Mouse (Mus musculus) lung, postnatal 36 days (tissue): ENCODE measurements at regions not wholly inside any gene's neighbourhood (a gene's known extent, or its start where the extent isn't known, plus 50 kb on each side); places are given as distances from the start of the nearest gene placed in this dataset.

Source experiments
- DNase-seq: peaks from one replicate; pipeline ENCODE4 v3.0.0; 2022; ENCODE audit warnings: mixed read lengths

DNA sequence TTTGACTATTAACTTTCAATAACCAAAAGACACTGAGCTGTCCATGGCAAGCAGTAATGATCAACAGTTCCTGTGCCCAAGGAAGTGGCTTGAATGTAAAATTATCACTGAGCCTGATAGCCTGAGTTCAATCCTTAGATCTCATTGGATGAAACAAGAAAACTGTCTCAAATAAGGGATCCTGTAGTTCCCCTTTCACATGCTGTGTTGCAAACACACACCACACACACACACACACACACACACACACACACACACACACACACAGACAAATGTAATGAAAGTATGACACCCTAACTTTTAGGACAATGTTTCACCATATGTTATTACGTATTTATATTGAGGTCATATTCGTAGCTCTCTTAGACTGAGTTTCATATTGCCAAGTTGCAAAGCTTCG is 1032.7 kb upstream of the Zeb2 start:
- DNase-seq, result no peak

DNA sequence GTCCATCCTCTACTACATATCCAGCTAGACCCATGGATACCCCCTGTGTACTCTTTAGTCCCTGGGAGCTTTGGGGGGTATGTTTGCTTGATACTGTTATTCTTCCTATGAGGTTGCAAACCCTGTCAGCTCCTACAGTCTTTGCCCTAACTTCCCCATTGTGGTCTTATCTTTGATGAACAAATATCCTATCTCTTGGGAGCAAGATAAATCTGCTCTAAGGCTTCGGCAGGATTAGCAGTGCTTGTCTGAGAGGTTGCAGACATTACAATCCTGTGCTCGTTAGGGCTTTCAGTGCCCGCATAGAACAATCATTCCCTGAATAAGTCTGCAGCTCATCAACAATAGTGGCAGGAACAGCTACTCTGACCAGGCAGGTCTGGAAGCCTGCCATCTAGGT is 1002.7 kb upstream of the Zeb2 start:
- no peak for DNase-seq

DNA sequence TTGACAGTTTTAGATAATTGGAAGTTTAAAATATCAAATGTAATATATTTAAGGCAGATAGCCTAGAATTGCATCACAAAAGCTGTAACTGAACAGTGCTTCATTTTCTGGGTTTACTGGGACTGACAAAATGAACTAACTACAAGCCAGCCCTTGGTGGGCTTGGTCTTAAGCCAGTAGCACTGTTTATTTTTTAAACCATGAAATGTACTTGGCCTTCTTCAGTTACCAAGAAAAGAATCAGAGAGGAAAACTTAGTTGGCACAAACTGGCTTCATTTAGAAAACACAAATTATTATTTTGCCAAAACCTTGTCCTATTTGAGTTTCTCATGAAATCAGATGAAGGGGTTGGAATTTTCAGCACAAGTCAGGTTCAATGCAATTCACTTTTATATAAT is 989.8 kb upstream of the Zeb2 start:
- DNase-seq, result peak; percentile 10

DNA sequence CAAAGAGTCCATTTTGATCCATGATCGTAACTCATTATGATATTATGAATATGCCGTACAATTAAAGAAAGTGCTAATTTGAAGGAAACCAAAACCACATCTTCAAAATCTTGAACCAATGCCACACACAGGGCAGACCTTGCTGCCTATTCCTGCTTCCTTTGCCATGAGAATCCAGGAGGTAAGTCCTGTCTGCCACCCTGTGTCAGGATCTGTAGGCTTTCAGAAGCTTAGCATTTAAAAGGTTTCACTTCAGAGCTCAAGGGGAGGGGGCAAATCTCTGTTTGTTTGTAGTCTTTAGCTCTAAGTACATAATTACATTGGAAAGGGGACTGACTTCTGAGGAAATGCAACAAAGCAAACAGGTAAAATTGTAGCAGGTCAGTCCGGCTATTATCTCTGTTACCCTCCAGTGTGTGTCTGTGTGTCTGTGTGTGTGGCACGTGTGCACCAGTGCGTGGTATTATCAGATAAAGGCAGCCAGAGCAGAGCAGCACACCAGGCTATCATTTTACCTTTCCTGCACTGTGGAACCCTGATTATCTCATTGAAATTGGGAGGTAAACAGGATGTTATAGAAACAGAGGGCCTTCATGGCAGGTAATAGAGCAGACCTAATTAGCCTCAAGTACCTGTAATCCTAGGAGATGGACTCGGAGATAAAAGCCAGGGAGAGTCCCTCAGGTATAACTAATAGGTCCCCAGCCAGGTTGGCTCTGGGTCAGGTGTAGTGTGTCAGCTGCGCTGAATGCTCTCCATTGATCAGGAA is 948.0 kb upstream of the Zeb2 start:
- no peak for DNase-seq

DNA sequence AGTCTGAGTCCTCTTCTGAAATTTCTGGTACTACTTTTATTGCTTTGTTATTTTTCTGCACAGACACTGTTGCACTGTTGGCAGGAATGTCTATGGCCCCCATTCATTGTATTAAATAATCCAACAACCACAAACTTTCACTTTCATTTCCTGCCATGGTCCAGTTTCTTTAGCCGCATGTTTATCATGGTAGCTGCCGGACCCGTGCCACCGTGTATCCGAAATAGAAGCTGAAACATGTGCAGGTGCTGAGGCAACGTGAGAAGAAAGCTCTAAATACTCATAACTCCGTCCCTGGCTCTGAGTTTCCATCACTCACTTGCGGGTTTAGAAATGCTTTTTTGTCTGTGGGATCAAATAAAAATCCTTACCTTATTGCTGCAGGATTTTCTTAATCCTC is 938.5 kb upstream of the Zeb2 start:
- peak; percentile 2 for DNase-seq

DNA sequence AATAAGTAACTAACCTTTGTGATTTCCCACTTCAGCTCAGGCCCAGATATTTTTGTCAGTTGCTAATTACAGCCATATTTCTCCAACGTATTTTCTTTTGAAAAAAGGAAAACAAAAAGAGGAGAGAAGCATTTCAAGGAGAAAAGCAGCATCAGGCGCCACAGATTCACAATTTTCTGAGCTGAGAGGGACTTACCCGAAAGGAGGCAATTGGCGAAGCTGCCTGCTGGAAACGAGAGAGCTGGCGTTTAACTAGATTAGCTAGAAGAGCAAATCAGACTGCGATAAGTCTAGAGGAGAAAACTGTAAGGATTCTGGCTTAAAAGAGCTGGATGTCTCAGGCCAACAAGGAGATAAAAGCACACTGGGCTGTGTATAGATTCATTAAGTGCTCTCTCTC is 937.7 kb upstream of the Zeb2 start:
- DNase-seq, result no peak

DNA sequence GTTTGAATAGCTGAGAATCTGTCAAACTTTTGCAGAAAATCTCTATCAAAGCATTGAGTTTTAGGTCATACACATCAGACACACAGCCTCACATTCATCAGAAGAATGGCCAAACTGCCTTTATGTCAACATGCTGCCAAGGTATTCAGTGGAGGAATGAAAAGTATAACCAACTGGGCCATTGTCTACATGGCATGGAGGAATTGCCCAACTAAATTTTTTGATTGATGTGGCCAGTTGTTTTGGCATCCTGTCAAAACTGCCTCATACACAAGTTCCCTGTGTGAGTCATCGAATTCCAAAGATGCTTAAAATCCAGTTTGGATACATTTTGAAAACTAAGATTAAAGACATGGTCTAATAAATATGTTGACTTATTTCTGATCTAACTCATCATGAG is 904.7 kb upstream of the Zeb2 start:
- DNase-seq, result no peak

DNA sequence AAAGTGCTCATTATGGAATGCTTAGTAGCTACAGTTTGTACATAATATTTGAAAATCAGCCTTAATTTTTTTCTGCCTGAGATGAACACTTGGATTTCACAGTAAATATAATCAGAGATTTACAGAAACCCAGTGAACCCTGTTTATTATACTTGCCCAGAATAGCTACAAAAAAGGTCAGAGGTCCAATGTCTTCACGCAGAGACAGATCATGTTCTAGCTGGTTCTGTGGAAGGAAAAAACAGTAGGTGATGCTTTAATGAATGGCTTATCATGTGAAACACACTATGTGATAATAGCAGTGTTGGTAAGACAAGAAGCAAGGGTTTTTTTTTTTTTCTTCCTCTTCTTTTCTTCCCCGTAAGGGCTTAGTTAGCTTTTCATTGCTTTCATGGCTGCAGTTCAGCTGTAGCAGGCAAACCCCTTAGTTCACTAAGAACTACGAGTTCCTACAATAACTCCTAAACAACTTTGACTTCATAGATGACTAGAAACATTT is 896.6 kb upstream of the Zeb2 start:
- DNase-seq, result no peak

DNA sequence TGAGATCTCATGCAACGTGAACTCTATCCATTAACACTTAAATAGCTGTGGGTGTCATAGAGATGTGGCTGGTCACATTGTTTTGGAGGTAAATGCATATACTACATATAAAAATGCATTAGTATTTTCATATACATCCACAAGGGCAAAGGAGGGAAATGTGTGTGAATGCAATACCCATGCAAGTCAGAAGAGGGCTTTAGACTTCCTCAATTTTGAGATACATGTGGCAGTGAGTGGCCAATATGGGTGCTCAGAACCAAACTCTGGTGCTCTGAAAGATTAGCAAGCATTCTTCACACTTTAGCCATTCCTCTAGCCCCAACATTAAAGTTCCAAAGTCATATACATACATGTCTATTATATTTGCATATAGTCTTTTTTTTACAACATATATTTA is 895.5 kb upstream of the Zeb2 start:
- no peak for DNase-seq

DNA sequence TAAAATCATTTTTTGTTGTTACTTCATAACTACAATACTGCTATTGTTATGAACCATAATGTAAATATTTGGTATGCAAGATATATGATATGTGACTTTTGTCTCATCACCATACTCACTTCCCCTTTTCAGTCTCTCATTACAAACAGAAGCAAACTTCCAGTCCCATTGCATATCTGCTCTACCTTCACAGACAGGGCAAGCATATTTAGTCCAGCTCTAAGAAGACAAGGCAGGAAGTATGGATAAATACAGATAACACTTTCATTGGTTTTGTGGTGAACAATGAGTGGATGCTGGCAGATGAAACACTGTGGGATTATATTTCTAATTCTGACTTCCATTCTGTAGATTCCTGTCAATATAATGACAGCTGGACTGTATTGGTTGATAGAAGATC is 858.0 kb upstream of the Zeb2 start:
- DNase-seq, result no peak

DNA sequence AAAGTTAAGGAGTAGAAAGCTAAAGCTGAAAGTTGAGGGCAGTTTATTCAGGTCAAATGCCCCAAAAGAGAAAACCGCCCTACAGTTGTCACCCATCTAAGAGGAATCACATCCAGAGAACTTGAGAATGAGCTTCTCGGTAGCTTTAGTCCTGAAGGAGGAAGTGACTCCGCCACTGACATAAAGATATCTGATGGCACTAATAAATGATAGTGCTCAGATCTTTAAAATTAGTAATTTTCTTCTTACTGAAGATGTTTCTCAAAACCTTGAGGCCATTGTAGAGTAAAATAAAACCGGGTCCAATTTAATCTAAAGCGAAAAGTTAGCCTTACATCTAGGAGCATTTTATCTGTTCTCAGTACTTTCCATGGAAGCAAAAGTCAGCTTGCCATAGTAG is 851.4 kb upstream of the Zeb2 start:
- DNase-seq, result no peak

DNA sequence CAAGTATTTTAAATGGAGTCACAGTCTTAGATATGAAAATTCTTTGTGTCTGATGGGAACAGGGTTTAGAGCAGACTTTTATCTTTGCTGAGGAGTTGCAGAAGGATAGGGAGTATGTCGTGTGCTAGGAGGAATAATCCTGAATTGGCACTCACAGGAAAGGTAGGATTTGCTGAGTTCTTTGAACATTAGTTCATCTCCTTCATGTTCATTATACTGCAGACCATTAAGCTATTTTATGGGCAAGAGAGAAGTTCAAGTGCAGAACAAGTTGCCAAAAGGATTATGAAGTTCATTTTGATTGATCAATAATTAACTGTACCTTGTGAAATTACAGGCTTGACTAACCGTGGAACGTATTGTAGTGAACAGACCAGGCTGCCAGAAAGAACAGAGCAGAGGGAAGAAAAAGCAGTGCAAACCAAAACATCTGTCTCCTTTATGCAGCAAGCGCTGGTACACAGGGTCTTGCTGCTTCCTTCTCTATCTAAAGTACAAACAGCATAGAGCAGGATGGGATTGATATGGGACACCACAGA is 839.7 kb upstream of the Zeb2 start:
- no peak for DNase-seq

DNA sequence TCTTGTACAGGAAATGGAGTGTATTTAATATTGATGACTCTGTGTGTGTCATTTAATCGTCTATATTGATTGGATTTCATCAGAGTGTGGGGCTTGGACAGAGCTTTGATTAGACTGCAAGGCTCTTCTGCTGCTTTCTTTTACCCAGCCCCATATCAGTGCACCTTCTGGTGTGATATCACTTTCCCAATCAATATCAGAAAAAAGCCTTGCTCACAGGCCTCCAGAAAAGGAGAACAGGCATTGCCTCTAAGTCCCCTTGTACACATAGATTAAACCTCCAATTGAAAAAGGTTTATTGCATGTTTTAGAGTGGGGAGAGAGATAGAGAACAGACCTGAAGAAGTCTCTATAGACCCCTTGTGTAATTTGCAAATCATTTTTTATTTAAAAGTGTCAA is 831.6 kb upstream of the Zeb2 start:
- DNase-seq, result no peak

DNA sequence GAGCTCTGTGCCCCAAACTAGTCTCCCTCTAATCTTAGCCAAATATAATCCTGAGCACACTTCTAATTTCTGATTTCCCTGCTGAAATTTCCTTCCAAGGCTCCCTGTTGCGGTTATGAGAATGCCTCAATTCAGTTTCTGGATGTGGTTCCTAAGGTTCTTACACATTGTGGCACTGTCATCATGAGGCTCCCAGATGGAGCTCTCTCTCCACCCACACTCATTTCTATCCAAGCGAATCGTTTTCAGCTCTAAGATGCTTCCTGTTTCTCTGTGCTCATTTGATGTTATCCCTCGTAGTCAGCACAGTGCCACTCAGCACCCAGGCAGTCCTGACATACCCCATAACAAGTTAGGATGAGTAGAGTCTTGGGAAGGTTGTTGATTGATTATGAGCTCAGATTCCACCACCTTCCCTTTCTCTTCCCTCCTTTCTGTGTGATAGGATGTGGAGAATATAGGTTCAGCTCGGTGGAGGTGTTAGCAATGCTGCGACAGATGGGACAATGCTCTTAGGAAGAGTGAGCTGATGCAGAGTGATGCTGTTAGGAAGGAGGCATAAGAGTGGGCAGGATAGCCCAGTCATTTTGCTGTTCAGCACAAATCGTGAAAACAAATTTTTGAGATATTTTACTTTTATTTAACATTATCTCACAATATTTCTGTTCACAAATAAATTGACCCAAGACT is 808.7 kb upstream of the Zeb2 start:
- DNase-seq, result no peak

DNA sequence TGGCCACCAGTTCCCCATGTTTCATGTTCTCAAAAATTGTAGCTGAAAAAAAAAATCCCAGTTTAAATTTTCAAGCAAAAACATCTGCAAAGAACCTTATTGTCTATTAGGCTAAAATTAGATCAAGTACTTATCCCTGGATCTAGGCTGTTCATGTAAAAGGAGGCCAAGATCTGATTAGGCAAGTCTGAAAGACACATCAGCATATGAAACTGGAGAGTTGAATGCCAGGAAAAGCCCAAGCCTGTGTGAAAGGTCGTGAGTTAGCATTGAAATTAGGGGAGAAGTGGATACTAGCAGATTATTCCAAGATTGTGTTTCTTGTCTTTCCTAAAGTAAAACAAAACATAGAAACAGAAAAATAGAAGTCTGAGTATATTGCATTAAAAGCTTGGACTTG is 791.7 kb upstream of the Zeb2 start:
- no peak for DNase-seq

DNA sequence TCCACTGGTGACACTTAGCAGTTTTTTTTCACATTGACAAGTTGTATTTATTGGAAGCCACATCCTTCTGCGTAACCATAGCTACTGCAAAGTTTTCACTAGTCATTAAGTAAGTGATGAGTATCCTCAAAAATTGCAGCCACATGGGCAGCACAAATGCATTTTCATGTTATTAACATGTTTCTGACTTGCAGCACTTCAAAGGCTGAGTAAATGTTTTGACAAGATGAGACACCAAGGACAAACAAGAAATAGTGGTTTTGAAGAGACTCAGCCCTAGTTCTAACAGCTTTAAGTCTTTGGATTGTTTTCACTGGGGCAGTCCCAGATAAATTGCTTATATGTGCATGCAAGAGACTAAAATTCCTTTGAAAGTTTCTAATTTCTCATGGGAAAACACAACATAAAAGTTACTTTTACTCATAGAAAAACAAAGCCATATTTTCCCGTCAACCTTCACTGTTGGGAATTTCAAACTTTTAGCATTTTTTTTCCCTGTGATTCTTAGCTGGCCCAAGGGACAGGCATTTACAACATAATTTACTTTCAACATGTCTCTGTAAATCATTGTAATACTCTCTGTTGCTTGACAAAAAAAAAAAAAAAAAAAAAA is 787.5 kb upstream of the Zeb2 start:
- no peak for DNase-seq

DNA sequence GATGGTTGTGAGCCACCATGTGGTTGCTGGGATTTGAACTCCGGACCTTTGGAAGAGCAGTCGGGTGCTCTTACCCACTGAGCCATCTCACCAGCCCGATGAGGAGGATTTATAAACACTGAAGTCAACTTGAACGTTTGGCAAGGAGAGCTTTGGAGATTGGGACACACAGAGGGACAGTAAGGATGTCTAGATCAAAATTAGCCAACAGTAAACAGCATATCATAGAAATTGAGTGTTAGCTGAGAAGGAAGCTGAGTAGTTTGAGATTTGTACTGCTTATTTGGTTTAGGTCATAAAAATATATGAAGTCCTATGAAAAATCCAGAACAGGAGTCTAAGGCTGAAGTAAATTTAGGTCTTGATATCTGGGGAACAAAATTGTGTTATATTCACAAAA is 786.9 kb upstream of the Zeb2 start:
- no peak for DNase-seq

DNA sequence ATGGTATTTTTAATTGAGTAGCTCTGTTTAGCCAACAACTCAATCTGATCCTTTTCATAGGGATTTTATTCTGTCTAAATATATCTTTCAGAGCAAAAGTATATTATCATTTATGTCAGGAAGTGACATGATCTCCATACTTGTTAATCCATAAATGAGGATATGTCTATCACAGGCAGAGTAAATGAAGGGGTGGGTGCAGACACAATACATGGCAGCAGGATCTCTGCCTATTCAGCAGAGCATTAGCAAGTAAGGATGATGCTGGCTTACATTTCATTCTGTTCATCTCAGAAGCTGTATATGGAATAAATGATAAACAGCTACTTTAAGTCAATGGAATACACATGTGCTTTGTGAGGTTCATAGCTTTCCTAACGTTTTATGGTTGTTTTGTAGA is 786.2 kb upstream of the Zeb2 start:
- DNase-seq, result no peak

DNA sequence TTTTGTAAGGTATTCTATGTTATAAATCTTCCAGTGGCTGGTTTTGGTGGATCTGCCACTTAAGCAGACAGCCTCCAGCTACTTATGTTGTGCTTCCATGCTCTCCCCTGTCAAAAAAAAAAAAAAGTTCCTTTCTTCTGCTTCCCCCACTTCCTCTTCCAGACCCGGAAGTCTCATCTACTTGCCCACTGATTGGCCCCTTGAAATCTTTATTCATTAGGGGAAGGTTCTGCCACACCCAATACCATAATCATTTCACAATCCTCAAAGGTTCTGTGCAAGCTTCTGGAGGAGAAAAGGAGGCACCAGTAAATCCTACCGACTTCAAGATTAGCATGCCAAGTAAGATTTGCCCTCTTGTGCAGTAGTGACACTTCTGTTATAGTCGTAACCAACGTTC is 784.7 kb upstream of the Zeb2 start:
- no peak for DNase-seq

DNA sequence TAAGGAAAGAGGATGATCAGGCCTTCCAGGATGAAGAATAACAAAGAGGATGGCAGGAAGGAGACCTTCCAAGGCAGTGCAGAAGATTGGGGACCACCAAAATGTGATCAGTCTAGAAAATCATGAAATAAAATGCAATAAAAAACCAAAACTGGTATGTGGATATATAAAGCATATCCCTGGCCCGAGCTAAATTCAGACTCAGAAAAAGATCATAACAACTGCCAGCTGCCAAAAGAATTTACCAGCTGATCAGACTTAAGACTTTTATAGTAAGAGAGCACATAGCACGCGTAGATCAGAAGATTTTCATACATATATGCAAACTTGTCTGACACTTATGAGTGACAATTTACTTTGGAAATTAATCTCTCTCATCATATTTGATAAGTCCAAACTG is 767.5 kb upstream of the Zeb2 start:
- DNase-seq, result no peak

DNA sequence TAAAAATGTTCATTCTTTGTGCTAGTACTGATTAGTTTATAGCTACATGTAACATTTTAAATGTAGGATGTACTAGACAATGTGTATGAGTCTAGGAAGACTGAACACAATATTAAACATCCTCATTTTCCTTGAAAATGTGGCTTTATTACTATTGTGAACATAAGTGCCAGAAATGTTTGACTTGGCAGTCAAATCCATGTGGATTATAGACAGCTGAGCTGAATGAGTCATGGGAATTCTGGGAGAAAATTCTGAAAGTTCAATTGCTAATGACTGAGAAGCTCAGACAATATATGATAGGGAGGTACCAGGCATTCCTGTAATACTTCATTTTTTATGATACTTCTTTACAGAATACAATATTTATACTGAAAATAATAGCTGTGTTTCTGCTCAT is 761.5 kb upstream of the Zeb2 start:
- DNase-seq, result no peak

DNA sequence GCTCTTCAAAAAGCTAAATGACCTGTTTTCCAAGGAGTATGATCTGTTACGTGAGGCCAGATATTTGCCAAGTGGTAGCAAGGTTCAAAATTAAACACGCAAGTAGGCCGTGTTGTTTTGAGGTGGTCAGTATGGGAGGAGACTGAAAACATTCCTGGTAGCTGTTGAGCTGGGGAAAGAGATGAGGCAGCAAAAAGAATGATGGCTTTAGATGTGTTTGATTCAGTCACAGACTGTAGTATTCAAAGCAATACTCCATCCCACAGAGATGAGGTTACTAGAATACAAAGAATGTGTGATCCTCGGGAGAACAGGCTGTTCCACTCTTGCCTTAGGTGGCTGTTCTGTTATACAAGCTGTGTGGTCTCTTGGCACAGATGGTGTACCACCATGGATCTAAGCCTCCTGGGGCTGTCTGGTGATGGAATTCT is 742.7 kb upstream of the Zeb2 start:
- peak; percentile 60 for DNase-seq

DNA sequence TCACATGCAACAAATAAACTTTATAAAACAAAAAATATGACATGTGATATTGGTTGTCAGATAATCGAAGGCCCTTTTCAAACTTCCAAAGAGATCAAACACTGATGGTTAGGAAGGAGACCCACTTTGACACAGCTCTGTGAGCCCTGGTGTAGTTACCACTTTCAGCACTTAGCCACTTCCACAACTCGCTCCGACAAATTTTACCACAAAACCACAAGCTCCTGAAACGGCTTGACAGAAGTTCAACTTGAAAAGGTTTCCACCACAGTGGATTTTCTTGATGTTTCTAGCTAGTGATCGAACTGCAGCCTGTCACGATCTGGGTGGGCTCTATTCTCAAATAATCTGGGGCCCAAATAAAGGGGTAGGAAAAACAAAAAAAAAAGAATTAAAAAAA is 742.2 kb upstream of the Zeb2 start:
- no peak for DNase-seq

DNA sequence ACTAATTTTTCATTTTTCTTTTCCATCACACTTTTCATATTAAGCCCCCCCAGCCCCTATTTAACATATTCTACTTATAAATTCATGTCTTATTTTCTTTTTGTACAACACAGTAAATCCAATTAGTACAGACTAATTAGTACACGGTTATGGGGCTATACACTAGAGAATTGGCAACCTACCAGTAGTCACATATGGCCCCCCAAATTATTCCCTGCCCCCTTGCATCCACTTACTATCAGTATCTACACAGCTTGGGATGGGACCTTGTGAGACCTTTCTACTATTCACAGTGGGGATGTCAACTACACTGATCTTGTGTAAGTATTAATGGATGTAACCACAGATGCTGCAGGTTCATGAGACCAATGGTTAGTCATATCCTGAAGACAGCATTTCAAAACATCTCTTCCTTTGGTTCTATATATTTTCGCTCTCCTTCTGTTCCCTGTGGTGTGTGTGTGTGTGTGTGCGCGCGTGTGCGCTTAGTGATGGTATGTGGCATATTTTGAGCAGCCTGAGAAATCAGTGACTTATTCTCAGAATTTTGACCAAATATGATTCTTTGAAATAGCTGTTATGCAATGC is 732.9 kb upstream of the Zeb2 start:
- DNase-seq, result no peak
